Mouse (Mus musculus) heart, embryonic 10.5 days (tissue): Measurements from ENCODE around the gene Mpp6. TPM values are rescaled to one million over a fixed set of nuclear protein-coding genes. Genes with fewer than 3 reads are reported as not detected.

ENCODE experiments used
- DNase-seq: peaks from one replicate; pipeline ENCODE4 v3.0.0-alpha.2; 2017; ENCODE audit warnings: low spot score
- H3K27ac ChIP-seq: fragments of 300-500 bp; sonication (generic); 2 replicates; pipeline ENCODE4 v1.5.1; 2016; ENCODE audit warnings: mild to moderate bottlenecking
- H3K27me3 ChIP-seq: fragments of 300-500 bp; sonication (generic); 2 replicates; pipeline ENCODE4 v1.6.1; 2016; ENCODE audit warnings: mild to moderate bottlenecking; ENCODE audit not compliant: poor library complexity, insufficient read depth, severe bottlenecking
- H3K36me3 ChIP-seq: fragments of 300-500 bp; sonication (generic); 2 replicates; pipeline ENCODE4 v1.6.1; 2016; ENCODE audit warnings: mild to moderate bottlenecking, moderate library complexity
- H3K4me1 ChIP-seq: fragments of 300-500 bp; sonication (generic); 2 replicates; pipeline ENCODE4 v1.6.1; 2016; ENCODE audit warnings: mild to moderate bottlenecking
- H3K4me3 ChIP-seq: fragments of 300-500 bp; sonication (generic); 2 replicates; pipeline ENCODE4 v1.5.1; 2016; ENCODE audit warnings: mild to moderate bottlenecking, moderate library complexity
- H3K9me3 ChIP-seq: fragments of 300-500 bp; sonication (generic); 2 replicates; pipeline ENCODE4 v1.6.1; 2016; ENCODE audit warnings: mild to moderate bottlenecking, moderate library complexity
- WGBS: fragments of 180-500 bp; shearing (Covaris S2); methylation state at CpG from one replicate; pipeline ENCODE4 v1.1.7; 2016; 5-methylcytosine and 5-hydroxymethylcytosine counted together
- polyA plus RNA-seq: library from polyadenylated mRNA; unstranded; fragments of >200 nt; fragmentation: Nextera tagmentation; extraction: Ambion mirVana; gene quantifications from 2 replicates; pipeline ENCODE4 v1.2.1, GENCODE M21; 2016

Mpp6 gene
- polyA plus RNA-seq, 1 experiment from 2014 or later: 69.9 TPM

DNA sequence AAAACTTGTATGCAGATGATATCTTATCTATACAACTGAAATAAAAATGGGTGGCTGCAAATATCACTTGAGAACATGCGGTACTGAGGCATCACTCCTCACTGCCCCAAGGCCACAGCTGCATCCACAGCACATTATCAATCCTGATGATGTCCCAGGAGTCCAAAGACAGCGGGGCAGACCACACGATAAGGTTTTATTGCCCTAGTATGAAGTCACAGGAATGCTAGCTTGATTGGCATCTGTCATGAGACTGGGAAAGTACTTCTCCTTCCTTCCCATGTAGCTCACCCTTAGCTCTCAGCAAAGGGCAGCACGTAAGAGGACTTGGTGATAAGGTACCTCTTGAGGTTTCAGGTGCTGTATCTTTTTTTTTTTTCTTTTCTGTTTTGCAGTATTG, 134.1 kb downstream of the Mpp6 start:
- Histone ChIP-seq H3K4me1 (peaks cover 6% of the 10 kb centered on the region; the same call in 1 of the 2 replicates), H3K36me3 (no peaks in the 10 kb centered on the region), H3K27ac (no peak overlapping the region), H3K4me3 (no peak overlapping the region), H3K9me3 (no peaks in the 10 kb centered on the region), H3K27me3 (no peaks in the 10 kb centered on the region)
- 75% methylated on average over 4 of the region's 4 CpGs for WGBS
- DNase-seq: no peak

DNA sequence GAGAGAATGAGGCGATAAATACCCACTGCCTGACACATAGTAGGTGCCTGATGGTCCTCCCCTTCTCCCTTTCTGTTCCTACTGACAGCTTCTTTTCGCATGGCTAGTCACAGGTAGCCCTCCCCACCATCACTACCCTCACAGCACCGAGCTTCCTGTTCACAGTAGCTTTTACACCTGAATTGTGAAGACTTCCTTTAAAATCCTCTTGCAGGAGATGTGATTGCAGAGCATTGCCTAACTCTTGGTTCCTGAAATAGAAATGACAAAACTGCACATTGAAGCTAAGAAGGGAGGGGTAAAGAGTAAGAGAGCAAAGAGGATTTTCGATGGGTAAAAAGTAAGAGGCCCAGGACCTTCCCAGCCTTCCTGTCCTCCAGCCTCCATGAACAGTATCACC, 134.9 kb downstream of the Mpp6 start:
- no peak for DNase-seq
- Histone ChIP-seq H3K36me3 (no peaks in the 10 kb centered on the region), H3K9me3 (no peaks in the 10 kb centered on the region), H3K27ac (no peak overlapping the region), H3K4me1 (peaks cover 6% of the 10 kb centered on the region; the same call in 1 of the 2 replicates), H3K27me3 (no peaks in the 10 kb centered on the region), H3K4me3 (no peak overlapping the region)
- 70% methylated on average over 4 of the region's 4 CpGs for WGBS

- H3K36me3 ChIP-seq: no peaks in the 10 kb centered on the region
- no peaks in the 10 kb centered on the region for H3K9me3 ChIP-seq
- no peak overlapping the region for H3K27ac ChIP-seq
- 58% methylated on average over 2 of the region's 2 CpGs for WGBS
- no peaks in the 10 kb centered on the region for H3K27me3 ChIP-seq
- no peaks in the 10 kb centered on the region for H3K4me1 ChIP-seq
- no peak overlapping the region for H3K4me3 ChIP-seq
- no peak for DNase-seq
Measured at GRCm38 (mm10) chr6:50247356-50247755, 137.3 kb downstream of the Mpp6 start.

DNA sequence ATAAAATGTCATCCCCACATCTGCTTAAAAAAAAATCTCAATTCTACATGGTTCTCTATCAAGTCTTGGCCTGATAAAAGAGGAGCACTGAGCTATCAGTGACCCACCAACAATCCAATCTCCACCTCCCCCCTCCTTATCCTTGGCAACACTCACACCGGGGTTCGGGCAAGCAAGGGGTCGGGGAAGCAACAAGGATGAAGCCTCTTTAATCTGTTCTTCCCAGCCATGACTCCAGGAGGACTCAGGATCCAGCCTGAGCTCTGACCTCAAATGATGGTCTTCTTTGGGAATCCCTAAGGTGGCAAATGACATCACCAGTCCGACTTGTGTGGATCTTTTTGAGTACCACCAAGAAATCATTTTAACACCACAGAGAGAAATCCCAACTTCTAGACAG, 137.8 kb downstream of the Mpp6 start:
- Histone ChIP-seq H3K4me1 (no peaks in the 10 kb centered on the region), H3K36me3 (no peaks in the 10 kb centered on the region), H3K27ac (no peak overlapping the region), H3K4me3 (no peak overlapping the region), H3K9me3 (no peaks in the 10 kb centered on the region), H3K27me3 (no peaks in the 10 kb centered on the region)
- 72% methylated on average over 4 of the region's 4 CpGs for WGBS
- DNase-seq: no peak

Other genes starting within 250 kb of the Mpp6 start
- gene Gsdme, start 153.6 kb downstream of the Mpp6 start, polyA plus RNA-seq: 29.4 and 36.6 TPM in 2 replicates